Mouse (Mus musculus) kidney, embryonic 16.5 days (tissue): ENCODE data around the gene Tmcc1. TPM values are rescaled to one million over a fixed set of nuclear protein-coding genes. Genes with fewer than 3 reads are reported as not detected.
A peak's percentile ranks its signal among the peaks of the same experiment; 100 is the strongest.

ENCODE experiments used
- ATAC-seq: fragments of 200-750 bp; cut with Nextera tagmentation; 2 replicates; pipeline ENCODE4 v1.8.0; 2017; ENCODE audit warnings: moderate TSS enrichment; ENCODE audit not compliant: low FRiP score, low TSS enrichment
- H3K27ac ChIP-seq: fragments of 300-500 bp; sonication (generic); 2 replicates; pipeline ENCODE4 v1.5.1; 2014; ENCODE audit warnings: low read length
- H3K27me3 ChIP-seq: fragments of 300-500 bp; sonication (generic); 2 replicates; pipeline ENCODE4 v1.6.1; 2014; ENCODE audit warnings: low read length, control low read depth, mixed read lengths; ENCODE audit not compliant: insufficient read depth
- H3K36me3 ChIP-seq: fragments of 300-500 bp; sonication (generic); 2 replicates; pipeline ENCODE4 v1.6.1; 2014; ENCODE audit warnings: low read length, control low read depth, mixed read lengths; ENCODE audit not compliant: insufficient read depth
- H3K4me1 ChIP-seq: fragments of 300-500 bp; sonication (generic); 2 replicates; pipeline ENCODE4 v1.6.1; 2014; ENCODE audit warnings: low read length, control low read depth, mixed read lengths; ENCODE audit not compliant: insufficient read depth
- H3K4me2 ChIP-seq: fragments of 300-500 bp; sonication (generic); replicated peaks from 2 replicates; pipeline ENCODE4 v1.6.1; 2014; ENCODE audit warnings: low read depth, low read length
- H3K4me3 ChIP-seq: fragments of 300-500 bp; sonication (generic); 2 replicates; pipeline ENCODE4 v1.5.1; 2014; ENCODE audit warnings: mild to moderate bottlenecking, low read length
- H3K9ac ChIP-seq: fragments of 300-500 bp; sonication (generic); replicated peaks from 2 replicates; pipeline ENCODE4 v1.6.1; 2014; ENCODE audit warnings: low read length
- H3K9me3 ChIP-seq: fragments of 300-500 bp; sonication (generic); 2 replicates; pipeline ENCODE4 v1.6.1; 2016; ENCODE audit warnings: low read length, control low read depth
- WGBS: fragments of 180-500 bp; shearing (Covaris S2); extraction: QIAGEN DNeasy Blood & Tissue Kit; methylation state at CpG from one replicate; pipeline ENCODE4 v1.1.7; 2014; 5-methylcytosine and 5-hydroxymethylcytosine counted together
- polyA plus RNA-seq: library from polyadenylated mRNA; unstranded; fragments of >200 nt; fragmentation: Nextera tagmentation; extraction: Ambion mirVana; gene quantifications from 2 replicates; pipeline ENCODE4 v1.2.1, GENCODE M21; 2015

The Tmcc1 gene
- polyA plus RNA-seq, 1 experiment from 2014 or later = 10.6 TPM

DNA sequence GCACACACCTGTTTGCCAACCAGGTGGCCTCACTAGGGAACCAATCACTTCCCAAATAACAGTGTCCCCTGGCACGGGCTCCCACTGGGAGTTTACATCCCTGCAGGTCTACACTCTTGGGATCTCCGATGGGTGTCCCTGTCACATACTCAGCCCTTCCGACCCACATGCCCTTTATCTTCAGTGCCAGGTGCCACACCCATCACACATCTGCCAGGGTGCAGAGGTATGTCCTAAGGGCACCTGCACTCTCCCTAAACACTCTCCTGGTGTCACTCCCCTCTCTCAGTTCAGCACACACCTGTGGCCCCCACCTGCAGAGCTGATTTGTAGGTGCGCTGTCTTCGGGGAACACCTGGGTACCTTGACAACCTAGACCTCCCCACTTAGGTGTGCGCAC is 200.3 kb downstream of the Tmcc1 start:
- H3K4me1 ChIP-seq = peaks cover 75% of the 10 kb centered on the region
- no peaks in the 10 kb centered on the region for H3K36me3 ChIP-seq
- 48% methylated on average over 6 of the region's 6 CpGs for WGBS
- H3K9ac ChIP-seq = peak overlapping the region; percentile 82
- H3K4me3 ChIP-seq = peak overlapping the region; percentile 59
- H3K27me3 ChIP-seq = 0 out of 2 replicates have a peak, but pooled peaks cover 10% of the 10 kb centered on the region
- H3K9me3 ChIP-seq = no peaks in the 10 kb centered on the region
- H3K27ac ChIP-seq = peak overlapping the region; percentile 40; the same call in 1 of the 2 replicates
- ATAC-seq = no peak
- H3K4me2 ChIP-seq = peak overlapping the region; percentile 73

- 25% methylated on average over 10 of the region's 10 CpGs for WGBS
- Histone ChIP-seq H3K27me3 (0 out of 2 replicates have a peak, but pooled peaks cover 10% of the 10 kb centered on the region), H3K9ac (peak overlapping the region; percentile 82), H3K4me1 (peaks cover 75% of the 10 kb centered on the region), H3K36me3 (no peaks in the 10 kb centered on the region), H3K27ac (peak overlapping the region; percentile 82), H3K9me3 (no peaks in the 10 kb centered on the region), H3K4me2 (peak overlapping the region; percentile 73), H3K4me3 (peak overlapping the region; percentile 59)
- no peak for ATAC-seq
Measured at GRCm38 (mm10) chr6:115991881-115992620, 201.2 kb downstream of the Tmcc1 start.

- Histone ChIP-seq H3K27ac (peak overlapping the region; percentile 82), H3K9ac (peak overlapping the region; percentile 82), H3K27me3 (0 out of 2 replicates have a peak, but pooled peaks cover 10% of the 10 kb centered on the region), H3K4me3 (peak overlapping the region; percentile 59), H3K4me1 (peaks cover 77% of the 10 kb centered on the region), H3K4me2 (peak overlapping the region; percentile 73), H3K9me3 (no peaks in the 10 kb centered on the region), H3K36me3 (no peaks in the 10 kb centered on the region)
- 30% methylated on average over 13 of the region's 13 CpGs for WGBS
- peak; percentile 29; the same call in 1 of the 2 replicates for ATAC-seq
Measured at GRCm38 (mm10) chr6:115991108-115991880, 202.0 kb downstream of the Tmcc1 start.

GRCm38 (mm10) chr6:115990479-115990878 is 202.8 kb downstream of the Tmcc1 start:
- Histone ChIP-seq H3K9ac (peak overlapping the region; percentile 82), H3K4me1 (peaks cover 77% of the 10 kb centered on the region), H3K4me2 (peak overlapping the region; percentile 73), H3K9me3 (no peaks in the 10 kb centered on the region), H3K4me3 (peak overlapping the region; percentile 59), H3K27ac (no peak overlapping the region), H3K36me3 (no peaks in the 10 kb centered on the region), H3K27me3 (0 out of 2 replicates have a peak, but pooled peaks cover 10% of the 10 kb centered on the region)
- no peak for ATAC-seq
- 76% methylated on average over 9 of the region's 9 CpGs for WGBS

- no peak for ATAC-seq
- H3K4me1 ChIP-seq = peaks cover 80% of the 10 kb centered on the region
Measured at GRCm38 (mm10) chr6:115990056-115990455, 203.2 kb downstream of the Tmcc1 start.

GRCm38 (mm10) chr6:115989607-115990006 is 203.7 kb downstream of the Tmcc1 start:
- H3K4me2 ChIP-seq = peak overlapping the region; percentile 73
- ATAC-seq = no peak
- no peaks in the 10 kb centered on the region for H3K36me3 ChIP-seq
- peak overlapping the region; percentile 59 for H3K4me3 ChIP-seq
- H3K4me1 ChIP-seq = peaks cover 85% of the 10 kb centered on the region
- H3K9ac ChIP-seq = peak overlapping the region; percentile 47; the same call in 1 of the 2 replicates
- 74% methylated on average over 4 of the region's 4 CpGs for WGBS
- no peaks in the 10 kb centered on the region for H3K9me3 ChIP-seq
- 0 out of 2 replicates have a peak, but pooled peaks cover 10% of the 10 kb centered on the region for H3K27me3 ChIP-seq
- no peak overlapping the region for H3K27ac ChIP-seq

More at GRCm38 (mm10) chr6:115990056-115990455, 203.2 kb downstream of the Tmcc1 start:
- H3K36me3 ChIP-seq = no peaks in the 10 kb centered on the region
- no peaks in the 10 kb centered on the region for H3K9me3 ChIP-seq
- H3K4me2 ChIP-seq = peak overlapping the region; percentile 73
- 78% methylated on average over 3 of the region's 3 CpGs for WGBS
- H3K4me3 ChIP-seq = peak overlapping the region; percentile 59
- H3K27ac ChIP-seq = no peak overlapping the region
- H3K9ac ChIP-seq = no peak overlapping the region; the same call in 1 of the 2 replicates
- 0 out of 2 replicates have a peak, but pooled peaks cover 10% of the 10 kb centered on the region for H3K27me3 ChIP-seq

- Histone ChIP-seq H3K9me3 (no peaks in the 10 kb centered on the region), H3K4me3 (peak overlapping the region; percentile 59), H3K4me2 (peak overlapping the region; percentile 73), H3K27me3 (0 out of 2 replicates have a peak, but pooled peaks cover 10% of the 10 kb centered on the region), H3K36me3 (no peaks in the 10 kb centered on the region), H3K4me1 (peaks cover 89% of the 10 kb centered on the region), H3K27ac (no peak overlapping the region), H3K9ac (0 out of 2 replicates have a peak overlapping the region, but pooled peaks have one; percentile 32)
- WGBS = 72% methylated on average over 5 of the region's 5 CpGs
- no peak for ATAC-seq
Measured at GRCm38 (mm10) chr6:115989032-115989431, 204.3 kb downstream of the Tmcc1 start.

DNA sequence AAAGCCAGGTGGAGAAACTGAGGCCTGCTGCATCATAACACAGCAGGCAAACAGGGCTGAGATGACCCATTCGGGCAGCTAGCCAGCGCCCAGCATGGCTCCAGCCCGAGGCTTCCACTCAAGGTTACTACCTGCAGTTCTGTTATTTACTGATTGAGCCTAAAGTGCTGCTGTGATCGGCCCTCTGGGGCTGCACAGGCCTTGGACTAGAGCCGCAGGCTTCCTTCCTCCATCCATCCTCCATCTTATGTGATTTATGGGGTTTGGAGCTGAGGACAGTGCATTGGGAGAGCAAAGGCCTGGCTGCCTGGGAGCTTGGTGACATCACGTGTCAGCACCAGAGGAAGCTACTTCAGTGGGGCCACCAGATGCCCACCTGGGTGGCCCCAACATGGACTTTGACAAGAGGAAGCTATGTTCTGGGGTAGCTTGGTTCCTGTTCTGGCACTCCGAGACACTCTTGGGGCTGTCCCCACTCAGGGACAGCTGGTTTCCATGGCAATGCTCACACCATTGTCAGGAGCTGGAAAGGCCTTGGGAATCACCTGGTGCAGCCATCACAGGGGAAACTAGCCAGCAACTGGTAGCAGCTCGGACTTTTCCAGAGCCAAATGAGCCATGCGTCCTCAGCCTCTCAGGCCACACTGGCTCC is 206.1 kb downstream of the Tmcc1 start:
- no peaks in the 10 kb centered on the region for H3K27me3 ChIP-seq
- WGBS = 43% methylated on average over 9 of the region's 9 CpGs
- peak overlapping the region; percentile 22; the same call in 1 of the 2 replicates for H3K4me3 ChIP-seq
- H3K9me3 ChIP-seq = no peaks in the 10 kb centered on the region
- H3K27ac ChIP-seq = peak overlapping the region; percentile 51
- ATAC-seq = no peak
- H3K9ac ChIP-seq = peak overlapping the region; percentile 39
- H3K4me1 ChIP-seq = peaks cover 88% of the 10 kb centered on the region
- H3K4me2 ChIP-seq = peak overlapping the region; percentile 73
- H3K36me3 ChIP-seq = no peaks in the 10 kb centered on the region

DNA sequence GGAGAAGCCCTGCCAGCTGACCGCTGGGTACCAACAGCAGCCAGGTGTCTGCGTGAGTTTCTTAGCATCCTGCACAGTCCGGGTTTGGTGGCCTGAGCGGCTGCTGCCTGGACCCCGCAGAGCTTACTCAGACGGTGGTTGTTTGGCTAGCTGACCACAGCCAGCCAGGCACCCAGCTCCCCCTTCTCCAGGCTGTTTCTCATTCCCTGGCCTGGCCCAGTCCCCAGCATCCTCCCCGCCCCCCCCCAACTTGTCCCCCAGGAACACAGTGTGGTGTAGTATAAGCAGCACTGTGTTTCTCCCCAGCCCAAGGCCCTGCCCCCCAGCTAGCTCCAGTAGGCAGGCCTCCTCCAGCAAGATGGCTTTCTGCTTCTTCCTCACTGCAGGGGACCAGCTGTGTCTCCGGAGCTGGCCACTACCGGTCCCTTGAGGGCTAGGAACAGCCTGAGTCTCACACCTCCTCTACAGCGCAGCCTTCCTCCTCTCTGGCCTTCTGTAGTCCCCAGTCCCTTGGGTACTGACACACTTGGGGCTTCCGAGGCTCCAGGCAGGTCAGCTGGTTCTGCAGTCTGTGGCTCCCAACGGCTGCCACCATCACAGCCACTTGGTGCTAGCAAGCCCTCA is 206.7 kb downstream of the Tmcc1 start:
- peak overlapping the region; percentile 39 for H3K9ac ChIP-seq
- peak overlapping the region; percentile 22 for H3K4me3 ChIP-seq
- no peaks in the 10 kb centered on the region for H3K36me3 ChIP-seq
- no peak for ATAC-seq
- no peaks in the 10 kb centered on the region for H3K27me3 ChIP-seq
- WGBS = 50% methylated on average over 11 of the region's 12 CpGs
- H3K4me2 ChIP-seq = peak overlapping the region; percentile 73
- peak overlapping the region; percentile 51 for H3K27ac ChIP-seq
- H3K9me3 ChIP-seq = no peaks in the 10 kb centered on the region
- peaks cover 87% of the 10 kb centered on the region for H3K4me1 ChIP-seq
